Mouse (Mus musculus) midbrain, embryonic 12.5 days (tissue): Measurements from ENCODE around the gene Maml2. TPM values are rescaled to one million over a fixed set of nuclear protein-coding genes. Genes with fewer than 3 reads are reported as not detected.

Source experiments
- ATAC-seq: fragments of 200-750 bp; cut with Nextera tagmentation; 2 replicates; pipeline ENCODE4 v1.8.0; 2017; ENCODE audit warnings: low read depth, moderate TSS enrichment, moderate library complexity; ENCODE audit not compliant: low FRiP score
- H3K27ac ChIP-seq: fragments of 300-500 bp; sonication (generic); replicated peaks from 2 replicates; pipeline ENCODE4 v1.5.1; 2016; ENCODE audit warnings: mild to moderate bottlenecking
- H3K27me3 ChIP-seq: fragments of 300-500 bp; sonication (generic); 2 replicates; pipeline ENCODE4 v1.6.1; 2016; ENCODE audit warnings: mild to moderate bottlenecking
- H3K36me3 ChIP-seq: fragments of 300-500 bp; sonication (generic); 2 replicates; pipeline ENCODE4 v1.6.1; 2016
- H3K4me1 ChIP-seq: fragments of 300-500 bp; sonication (generic); 2 replicates; pipeline ENCODE4 v1.6.1; 2016
- H3K4me2 ChIP-seq: fragments of 300-500 bp; sonication (generic); replicated peaks from 2 replicates; pipeline ENCODE4 v1.6.1; 2016; ENCODE audit warnings: mild to moderate bottlenecking, moderate library complexity
- H3K4me3 ChIP-seq: fragments of 300-500 bp; sonication (generic); 2 replicates; pipeline ENCODE4 v1.5.1; 2016; ENCODE audit warnings: mild to moderate bottlenecking
- H3K9ac ChIP-seq: fragments of 300-500 bp; sonication (generic); replicated peaks from 2 replicates; pipeline ENCODE4 v1.6.1; 2016; ENCODE audit warnings: mild to moderate bottlenecking, moderate library complexity
- H3K9me3 ChIP-seq: fragments of 300-500 bp; sonication (generic); 2 replicates; pipeline ENCODE4 v1.6.1; 2016; ENCODE audit warnings: mild to moderate bottlenecking
- WGBS: fragments of 180-500 bp; shearing (Covaris S2); methylation state at CpG from one replicate; pipeline ENCODE4 v1.1.7; 2016; 5-methylcytosine and 5-hydroxymethylcytosine counted together
- polyA plus RNA-seq: library from polyadenylated mRNA; unstranded; fragments of >200 nt; fragmentation: Nextera tagmentation; extraction: Ambion mirVana; gene quantifications from 2 replicates; pipeline ENCODE4 v1.2.1, GENCODE M21; 2016

Maml2 gene
- polyA plus RNA-seq, 1 experiment from 2014 or later: 12.5 TPM

DNA sequence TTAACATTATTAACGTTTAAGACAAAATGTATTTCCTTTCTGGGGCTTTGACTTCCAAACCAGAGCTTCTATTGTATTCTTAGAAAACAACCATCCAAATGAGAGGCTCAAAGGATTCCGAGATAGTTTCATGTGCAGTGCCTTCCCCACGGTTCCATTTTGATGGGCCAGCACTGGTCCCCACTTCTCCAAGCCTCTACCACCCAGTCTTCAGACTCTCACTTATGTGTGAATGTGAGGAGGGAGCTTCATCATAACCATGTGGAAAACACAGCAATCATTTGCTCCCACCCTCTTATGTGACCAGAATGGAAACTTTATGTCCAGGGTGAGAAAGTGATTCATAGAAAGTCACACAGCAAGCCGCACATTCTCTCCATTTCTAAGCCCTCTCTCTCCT, 354.1 kb downstream of the Maml2 start:
- Histone ChIP-seq H3K9me3 (no peaks in the 10 kb centered on the region), H3K27me3 (0 out of 2 replicates have a peak, but pooled peaks cover 11% of the 10 kb centered on the region), H3K36me3 (no peaks in the 10 kb centered on the region), H3K9ac (no peak overlapping the region), H3K27ac (peak overlapping the region; percentile 79), H3K4me2 (peak overlapping the region; percentile 34), H3K4me3 (no peak overlapping the region), H3K4me1 (peaks cover 13% of the 10 kb centered on the region)
- ATAC-seq: 0 out of 2 replicates have a peak, but pooled peaks have one; percentile 17
- 38% methylated on average over 4 of the region's 4 CpGs for WGBS

DNA sequence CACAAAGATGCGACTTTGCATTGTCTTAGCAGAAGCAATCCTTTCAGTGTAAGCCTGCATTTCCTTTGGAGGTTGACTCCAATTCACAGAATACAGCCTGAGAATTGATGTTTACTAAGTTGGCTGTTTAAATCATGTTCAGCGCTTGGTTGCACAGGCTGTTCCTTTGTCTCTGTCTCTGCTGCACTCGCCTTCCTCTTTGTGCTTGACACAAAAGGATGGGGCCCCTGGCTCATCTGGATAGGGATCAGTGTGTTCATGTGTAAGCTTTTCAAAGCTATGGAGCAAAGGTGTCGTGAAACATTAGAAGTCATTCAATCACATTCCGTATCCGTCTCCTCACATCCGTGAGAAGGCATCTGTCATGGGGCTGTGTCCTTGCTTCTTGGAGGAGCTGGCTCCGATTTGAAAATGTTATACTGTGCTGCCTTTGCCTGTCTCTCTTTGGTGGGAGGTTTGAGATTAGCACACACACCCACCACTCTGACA, 354.7 kb downstream of the Maml2 start:
- Histone ChIP-seq H3K9me3 (no peaks in the 10 kb centered on the region), H3K27me3 (0 out of 2 replicates have a peak, but pooled peaks cover 11% of the 10 kb centered on the region), H3K4me2 (peak overlapping the region; percentile 34), H3K27ac (peak overlapping the region; percentile 79), H3K36me3 (no peaks in the 10 kb centered on the region), H3K4me1 (peaks cover 13% of the 10 kb centered on the region), H3K4me3 (no peak overlapping the region), H3K9ac (peak overlapping the region; percentile 41)
- ATAC-seq: peak; percentile 72
- 12% methylated on average over 8 of the region's 8 CpGs for WGBS

DNA sequence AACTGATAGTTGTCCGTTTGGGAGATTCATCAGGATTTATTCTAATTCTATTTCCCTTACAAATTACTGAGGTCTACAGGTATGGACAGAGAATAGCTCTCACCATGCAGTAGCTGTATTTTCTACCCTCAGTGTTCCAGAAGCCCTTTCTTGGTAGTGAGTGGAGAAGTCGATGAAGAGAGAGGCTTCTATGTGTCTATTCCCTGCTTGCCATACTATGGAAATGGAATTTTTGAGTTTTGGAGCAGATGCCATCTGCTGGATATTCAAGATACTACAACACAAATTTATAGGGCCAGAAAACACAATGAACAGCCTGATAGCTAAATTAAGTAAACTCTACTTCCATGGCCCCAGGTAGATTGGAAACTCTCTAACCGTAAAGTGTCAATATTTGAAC, 355.2 kb downstream of the Maml2 start:
- H3K27ac ChIP-seq: peak overlapping the region; percentile 79
- 27% methylated on average over 3 of the region's 3 CpGs for WGBS
- peak overlapping the region; percentile 34 for H3K4me2 ChIP-seq
- H3K4me3 ChIP-seq: no peak overlapping the region
- peaks cover 13% of the 10 kb centered on the region for H3K4me1 ChIP-seq
- H3K9me3 ChIP-seq: no peaks in the 10 kb centered on the region
- ATAC-seq: peak; percentile 77
- H3K36me3 ChIP-seq: no peaks in the 10 kb centered on the region
- H3K9ac ChIP-seq: no peak overlapping the region; the same call in 1 of the 2 replicates
- H3K27me3 ChIP-seq: 0 out of 2 replicates have a peak, but pooled peaks cover 11% of the 10 kb centered on the region

DNA sequence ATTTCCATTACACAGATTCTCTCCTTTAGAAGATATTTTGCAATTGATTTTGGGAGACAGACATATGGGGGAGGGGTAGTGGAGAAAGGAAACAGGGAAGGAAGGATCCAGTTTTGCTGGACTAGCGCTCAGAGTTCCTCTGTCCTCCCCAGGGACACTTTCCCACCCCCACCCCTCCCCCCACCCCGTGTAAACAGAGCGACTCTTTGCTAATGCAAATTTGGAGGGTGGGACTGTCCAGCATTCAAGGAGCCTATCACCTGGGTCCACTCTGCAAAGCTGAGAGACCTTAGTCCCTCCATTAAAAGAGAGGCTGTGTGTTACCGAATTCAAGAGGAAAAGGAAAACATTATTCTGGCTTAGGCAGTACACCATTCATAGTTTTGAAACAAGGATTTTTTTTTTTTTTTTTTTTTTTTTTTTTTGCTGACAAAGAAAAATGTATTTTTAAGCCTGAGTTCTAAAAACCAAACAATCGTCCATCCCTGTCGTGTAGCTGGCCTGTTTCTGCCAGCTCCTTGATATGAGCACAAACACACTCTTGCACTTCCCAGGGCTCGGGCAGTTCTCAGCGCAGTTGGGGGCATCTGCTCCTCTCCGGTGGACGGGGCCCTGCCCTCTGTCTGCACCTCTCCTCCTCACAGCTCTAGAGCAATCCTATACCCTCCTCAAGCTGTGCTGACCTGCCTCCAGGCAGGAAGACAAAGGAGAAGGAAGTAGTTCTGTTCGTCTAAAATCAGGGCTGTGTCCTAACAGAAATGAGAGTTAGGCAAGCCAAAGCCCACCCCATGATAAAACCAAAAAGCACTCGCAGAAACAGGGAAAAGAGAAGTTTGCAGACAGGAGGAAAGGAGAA, 364.2 kb downstream of the Maml2 start:
- Histone ChIP-seq H3K27me3 (no peaks in the 10 kb centered on the region), H3K4me2 (peak overlapping the region; percentile 35), H3K27ac (no peak overlapping the region), H3K9me3 (no peaks in the 10 kb centered on the region), H3K9ac (0 out of 2 replicates have a peak overlapping the region, but pooled peaks have one; percentile 8), H3K36me3 (no peaks in the 10 kb centered on the region), H3K4me1 (peaks cover 17% of the 10 kb centered on the region), H3K4me3 (no peak overlapping the region)
- peak; percentile 70 for ATAC-seq
- 3% methylated on average over 12 of the region's 12 CpGs for WGBS

DNA sequence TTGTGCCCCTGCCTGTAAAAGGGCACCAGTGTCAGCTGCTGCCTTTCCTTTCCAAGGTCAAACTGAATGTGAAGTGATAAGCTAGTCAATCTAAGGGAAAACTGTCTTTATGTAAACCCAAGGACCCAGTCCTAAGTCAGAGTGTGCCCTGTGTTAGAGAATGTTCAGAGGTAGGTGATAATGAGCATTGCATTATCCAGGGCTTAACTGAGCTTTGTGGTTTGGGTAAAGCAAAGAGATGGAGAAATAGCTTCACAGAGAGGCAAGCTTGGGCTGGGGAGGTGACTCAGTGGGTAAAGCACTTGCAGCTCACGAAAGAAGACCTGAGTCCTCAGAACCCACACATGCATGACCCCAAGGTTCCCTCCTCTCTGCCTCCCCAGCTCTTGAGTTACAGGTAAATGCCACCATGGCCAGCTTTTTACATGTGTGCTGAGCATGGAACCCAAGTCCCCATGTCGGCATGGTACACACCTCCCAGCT, 367.8 kb downstream of the Maml2 start:
- Histone ChIP-seq H3K27me3 (no peaks in the 10 kb centered on the region), H3K4me2 (no peak overlapping the region), H3K36me3 (no peaks in the 10 kb centered on the region), H3K27ac (no peak overlapping the region), H3K9me3 (no peaks in the 10 kb centered on the region), H3K4me1 (peaks cover 17% of the 10 kb centered on the region), H3K4me3 (no peak overlapping the region), H3K9ac (no peak overlapping the region)
- 80% methylated on average over 2 of the region's 2 CpGs for WGBS
- ATAC-seq: no peak

DNA sequence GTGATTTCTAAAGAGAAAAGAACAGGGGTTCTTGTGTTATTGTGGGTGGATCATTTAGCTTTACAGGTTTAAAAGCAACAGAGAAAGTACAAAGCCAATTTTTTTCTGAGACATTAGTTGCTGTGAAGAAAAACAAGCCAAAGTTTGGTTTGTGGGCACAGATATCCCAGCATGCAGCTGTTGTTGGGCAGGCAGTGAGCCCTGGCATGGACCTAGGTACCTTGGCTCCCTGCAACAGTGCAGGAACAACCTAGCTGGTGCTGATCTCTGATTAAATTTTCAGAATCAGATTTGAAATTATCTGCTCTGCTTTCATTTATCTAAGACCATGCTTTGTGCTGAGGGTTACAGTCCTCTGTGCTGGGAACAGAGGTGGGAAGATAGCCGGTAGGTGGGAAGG, 370.2 kb downstream of the Maml2 start:
- Histone ChIP-seq H3K4me3 (no peak overlapping the region), H3K9ac (no peak overlapping the region), H3K36me3 (no peaks in the 10 kb centered on the region), H3K9me3 (no peaks in the 10 kb centered on the region), H3K4me2 (no peak overlapping the region), H3K27me3 (no peaks in the 10 kb centered on the region), H3K4me1 (no peaks in the 10 kb centered on the region; the same call in 1 of the 2 replicates), H3K27ac (no peak overlapping the region)
- 98% methylated on average over 1 of the region's 1 CpGs for whole genome bisulfite sequencing
- no peak for ATAC-seq

DNA sequence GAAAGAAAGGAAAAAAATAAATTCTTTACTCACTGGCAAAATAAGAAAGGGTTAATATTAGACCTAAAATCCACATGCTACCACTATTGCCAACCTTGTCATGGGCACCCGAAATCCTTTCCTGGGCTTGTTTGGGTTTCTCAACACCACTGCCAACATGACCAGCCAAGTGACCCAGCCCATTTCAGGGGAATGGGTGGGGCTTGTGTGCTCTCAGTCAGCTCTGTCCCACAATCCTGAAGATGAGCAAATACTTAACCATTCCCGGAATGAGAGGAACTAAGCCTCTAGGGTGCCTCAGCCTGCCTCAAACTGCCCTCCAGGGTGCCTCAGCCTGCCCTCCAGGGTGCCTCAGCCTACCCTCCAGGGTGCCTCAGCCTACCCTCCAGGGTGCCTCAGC, 371.0 kb downstream of the Maml2 start:
- ATAC-seq: no peak
- no peaks in the 10 kb centered on the region for H3K36me3 ChIP-seq
- H3K4me2 ChIP-seq: no peak overlapping the region
- H3K9ac ChIP-seq: no peak overlapping the region
- H3K27ac ChIP-seq: no peak overlapping the region
- no peak overlapping the region for H3K4me3 ChIP-seq
- H3K27me3 ChIP-seq: no peaks in the 10 kb centered on the region
- H3K9me3 ChIP-seq: no peaks in the 10 kb centered on the region
- H3K4me1 ChIP-seq: no peaks in the 10 kb centered on the region; the same call in 1 of the 2 replicates
- WGBS: 90% methylated on average over 2 of the region's 2 CpGs

DNA sequence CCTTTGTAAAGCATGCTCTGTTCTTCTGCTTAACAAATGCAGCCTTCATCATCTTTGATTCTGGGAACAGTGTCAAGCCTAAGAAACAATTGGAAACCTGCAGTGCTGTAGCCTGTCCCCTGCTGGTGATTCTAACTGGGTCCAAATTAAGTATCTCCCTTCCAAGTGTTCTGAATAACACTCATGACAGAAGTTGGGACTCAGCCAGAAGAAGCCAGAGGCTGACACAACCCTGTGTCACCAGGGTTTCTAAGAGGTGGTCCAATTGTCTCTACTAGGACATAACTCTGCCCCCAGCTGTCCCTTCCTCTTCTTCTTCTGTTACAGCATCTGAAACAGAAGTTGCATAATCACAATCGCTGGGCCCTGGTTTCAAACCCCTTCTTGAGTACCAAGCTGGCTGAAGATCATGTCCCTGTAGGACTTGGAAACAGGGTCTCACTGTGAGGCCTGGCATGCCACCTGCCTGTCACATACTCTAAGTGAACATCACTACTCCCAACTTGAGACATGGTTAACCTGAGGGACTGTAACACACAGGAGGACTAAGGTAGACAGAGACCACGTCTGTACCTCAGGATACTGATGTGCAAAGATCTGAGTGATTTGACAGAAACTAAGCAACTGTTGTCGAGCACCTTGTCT, 373.5 kb downstream of the Maml2 start:
- Histone ChIP-seq H3K9me3 (no peaks in the 10 kb centered on the region), H3K9ac (no peak overlapping the region), H3K4me1 (no peaks in the 10 kb centered on the region; the same call in 1 of the 2 replicates), H3K4me2 (no peak overlapping the region), H3K36me3 (no peaks in the 10 kb centered on the region), H3K27me3 (no peaks in the 10 kb centered on the region), H3K27ac (no peak overlapping the region), H3K4me3 (no peak overlapping the region)
- WGBS: 77% methylated on average over 3 of the region's 3 CpGs
- no peak for ATAC-seq

DNA sequence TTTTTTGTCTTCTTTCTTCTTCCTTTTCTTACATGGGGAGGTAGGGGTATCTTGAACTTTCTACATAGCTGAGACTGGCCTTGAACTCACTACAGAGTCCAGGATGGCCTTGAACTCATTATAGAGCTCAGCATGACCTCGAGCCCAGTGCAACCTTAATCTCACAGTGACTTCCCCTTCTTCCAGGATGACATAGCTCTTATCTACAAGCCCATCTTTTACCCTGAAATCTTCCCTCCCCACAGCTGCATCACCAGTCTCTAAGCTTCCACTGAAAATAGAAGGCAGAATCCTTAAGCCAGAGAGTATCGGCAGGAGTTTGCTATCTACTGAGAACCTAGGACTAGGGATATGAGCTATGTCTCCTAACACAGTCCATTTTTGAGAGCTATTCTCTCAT, 375.5 kb downstream of the Maml2 start:
- Histone ChIP-seq H3K9me3 (no peaks in the 10 kb centered on the region), H3K36me3 (no peaks in the 10 kb centered on the region), H3K27ac (no peak overlapping the region), H3K4me1 (no peaks in the 10 kb centered on the region; the same call in 1 of the 2 replicates), H3K4me3 (no peak overlapping the region), H3K9ac (no peak overlapping the region), H3K4me2 (no peak overlapping the region), H3K27me3 (no peaks in the 10 kb centered on the region)
- no peak for ATAC-seq
- 83% methylated on average over 2 of the region's 2 CpGs for whole genome bisulfite sequencing

DNA sequence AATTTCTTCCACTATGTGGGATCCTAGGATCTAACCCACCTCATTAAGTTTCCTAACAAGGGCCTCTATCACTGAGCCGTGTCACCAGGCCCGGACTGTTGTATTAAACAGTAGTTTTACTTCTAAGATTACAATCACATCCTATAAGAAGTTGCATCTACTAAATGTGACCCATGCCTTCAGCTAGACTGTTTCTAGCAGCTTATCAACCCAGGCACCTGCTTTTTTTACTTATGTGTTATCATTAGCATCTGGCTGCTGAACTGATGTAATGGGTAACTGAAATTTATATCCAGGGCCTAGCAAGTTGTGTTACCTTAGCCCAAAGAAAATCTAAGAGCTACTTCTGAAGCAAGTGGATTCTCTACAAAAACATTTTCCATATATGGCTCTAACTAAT, 380.3 kb downstream of the Maml2 start:
- 96% methylated on average over 2 of the region's 2 CpGs for WGBS
- no peak overlapping the region for H3K9ac ChIP-seq
- no peak for ATAC-seq
- no peaks in the 10 kb centered on the region for H3K9me3 ChIP-seq
- H3K4me2 ChIP-seq: no peak overlapping the region
- H3K27me3 ChIP-seq: no peaks in the 10 kb centered on the region
- H3K4me3 ChIP-seq: no peak overlapping the region
- H3K36me3 ChIP-seq: no peaks in the 10 kb centered on the region
- H3K4me1 ChIP-seq: peaks cover 6% of the 10 kb centered on the region; the same call in 1 of the 2 replicates
- no peak overlapping the region for H3K27ac ChIP-seq

DNA sequence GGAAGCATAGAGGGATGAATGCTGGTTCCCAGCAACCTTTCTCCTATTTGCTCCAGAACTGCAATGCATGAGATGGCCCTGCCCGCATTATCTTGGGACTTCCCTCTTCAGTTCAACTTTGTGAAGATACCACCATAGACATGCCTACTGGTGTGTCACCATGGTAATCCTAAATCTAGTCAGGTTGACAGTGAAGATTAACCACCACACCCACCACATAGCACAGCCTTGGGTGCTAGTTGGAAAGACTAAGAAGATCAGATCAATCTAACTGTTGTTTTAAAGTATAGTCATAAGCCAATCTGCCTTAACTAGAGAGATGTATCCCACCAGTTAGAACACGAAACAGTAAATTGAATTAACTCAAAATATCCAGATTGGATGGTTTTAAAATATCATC, 381.9 kb downstream of the Maml2 start:
- no peak for ATAC-seq
- no peak overlapping the region for H3K9ac ChIP-seq
- whole genome bisulfite sequencing: 97% methylated on average over 2 of the region's 2 CpGs
- no peak overlapping the region for H3K4me3 ChIP-seq
- no peaks in the 10 kb centered on the region for H3K36me3 ChIP-seq
- H3K4me2 ChIP-seq: no peak overlapping the region
- H3K27me3 ChIP-seq: no peaks in the 10 kb centered on the region
- no peak overlapping the region for H3K27ac ChIP-seq
- no peaks in the 10 kb centered on the region for H3K9me3 ChIP-seq
- H3K4me1 ChIP-seq: peaks cover 6% of the 10 kb centered on the region; the same call in 1 of the 2 replicates

DNA sequence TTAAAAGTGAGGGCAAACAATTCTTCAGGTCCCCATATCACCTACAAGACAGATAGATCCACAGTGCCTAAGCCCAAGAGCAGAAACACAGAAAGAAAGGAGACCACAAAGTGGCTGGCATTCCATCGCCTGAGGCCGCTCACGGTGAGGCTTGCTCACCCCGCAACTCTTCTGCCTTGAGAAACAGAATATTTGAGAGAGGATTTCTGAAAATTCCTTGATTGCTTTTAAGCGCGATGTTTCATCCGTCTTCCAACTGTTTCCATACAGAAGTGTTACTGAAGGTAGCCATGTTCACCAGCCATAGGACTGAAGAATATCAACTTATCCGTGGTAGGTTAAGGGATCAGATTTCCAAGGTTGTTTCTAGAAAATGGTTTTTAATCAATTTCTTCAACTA, 383.4 kb downstream of the Maml2 start:
- 91% methylated on average over 8 of the region's 8 CpGs for WGBS
- no peak overlapping the region for H3K4me3 ChIP-seq
- no peak overlapping the region; the same call in 1 of the 2 replicates for H3K27ac ChIP-seq

More for the DNA sequence above, 383.4 kb downstream of the Maml2 start:
- Histone ChIP-seq H3K4me2 (no peak overlapping the region), H3K4me1 (peaks cover 6% of the 10 kb centered on the region; the same call in 1 of the 2 replicates), H3K36me3 (no peaks in the 10 kb centered on the region), H3K9ac (no peak overlapping the region), H3K9me3 (no peaks in the 10 kb centered on the region), H3K27me3 (no peaks in the 10 kb centered on the region)
- no peak for ATAC-seq
